Mouse (Mus musculus) liver, adult 2 months (tissue): ENCODE results near the gene Il6ra.

Source experiments
- CTCF ChIP-seq: fragments of 200-500 bp; IDR thresholded peaks from 2 replicates; pipeline ENCODE4 v1.5.1; 2011; ENCODE audit warnings: low read depth, low read length, control low read depth
- POLR2A ChIP-seq: fragments of 200-500 bp; IDR thresholded peaks from 2 replicates; pipeline ENCODE4 v1.6.1; 2011; ENCODE audit warnings: low read length, control low read depth; ENCODE audit not compliant: insufficient read depth; ENCODE audit errors: extremely low read depth

GRCm38 (mm10) chr3:89961436-89961835, 48.4 kb upstream of the Il6ra start:
- TF ChIP-seq POLR2A (no peak), CTCF (no peak)
